20 mouse cellular contexts compared by ENCODE assay signal in genomic region chr11:115400126-115400525, GRCm38 (mm10). TPM values are rescaled to one million over a fixed set of nuclear protein-coding genes. Genes with fewer than 3 reads are reported as not detected.
DNase-seq lines count a peak whose midpoint lies in the region; ATAC-seq lines count a peak whose summit lies in the region.
"Had no signal": no experiment of that assay in that cellular context is flagged by ENCODE, and none has a peak within 500 bp of the region (broad histone marks: within the 10 kb centered on the region; RNA-seq: fewer than 3 reads in every experiment).

No protein-coding gene starts in this region.

- no peaks in the 10 kb centered on the region for H3K9me3 ChIP-seq in hindbrain, embryonic 16.5 days (ENCODE audit: control insufficient read depth, low read length)
- no peaks in the 10 kb centered on the region for H3K9me3 ChIP-seq in hindbrain, embryonic 12.5 days (replicated peaks)
- H3K9me3 ChIP-seq in midbrain, embryonic 14.5 days (ENCODE audit: control insufficient read depth, low read length), result no peaks in the 10 kb centered on the region
- H3K9me3 ChIP-seq: embryonic facial prominence, embryonic 15.5 days; forebrain, embryonic 10.5 days; heart, embryonic 12.5 days; limb, embryonic 13.5 days had no signal

- DNase-seq in adrenal gland, postnatal 14 days, result peak; percentile 51
- DNase-seq in adrenal gland, adult 8-10 months, result no peak
- peak; percentile 46 for DNase-seq in NIH3T3 (ENCODE audit: low read depth)
- no peak for DNase-seq in midbrain, embryonic 14.5 days
- no peak for DNase-seq in ovary, postnatal 10 days (ENCODE audit: low spot score)
- no peak for DNase-seq in heart, postnatal 14 days
- DNase-seq: B cell, adult 2 months; kidney, adult 11 months; spleen, adult 18-20 months had no signal

- peak overlapping the region; percentile 53 for H3K27ac ChIP-seq in hindbrain, embryonic 16.5 days (ENCODE audit: low read depth, low read length)
- no peak overlapping the region for H3K27ac ChIP-seq in hindbrain, embryonic 12.5 days
- H3K27ac ChIP-seq in midbrain, embryonic 14.5 days (replicated peaks; ENCODE audit: low read depth, low read length), result peak overlapping the region; percentile 84
- H3K27ac ChIP-seq: embryonic facial prominence, embryonic 15.5 days; kidney, postnatal 0 days; limb, embryonic 13.5 days; liver, embryonic 14.5 days had no signal

- no peak overlapping the region for H3K4me3 ChIP-seq in hindbrain, embryonic 16.5 days (ENCODE audit: low read length)
- H3K4me3 ChIP-seq in hindbrain, embryonic 12.5 days, result no peak overlapping the region
- no peak overlapping the region for H3K4me3 ChIP-seq in midbrain, embryonic 14.5 days (replicated peaks; ENCODE audit: low read depth, low read length)
- H3K4me3 ChIP-seq: embryonic facial prominence, embryonic 15.5 days; forebrain, embryonic 10.5 days; heart, embryonic 12.5 days; limb, embryonic 13.5 days; myocyte had no signal

- 72% methylated on average over 3 of the region's 3 CpGs for WGBS in hindbrain, embryonic 16.5 days
- 70% methylated on average over 3 of the region's 3 CpGs for WGBS in hindbrain, embryonic 12.5 days
- WGBS in midbrain, embryonic 14.5 days, result 76% methylated on average over 3 of the region's 3 CpGs

- no peak overlapping the region for H3K9ac ChIP-seq in hindbrain, embryonic 16.5 days (ENCODE audit: low read depth, low read length)
- H3K9ac ChIP-seq in hindbrain, embryonic 12.5 days, result no peak overlapping the region
- no peak overlapping the region for H3K9ac ChIP-seq in midbrain, embryonic 14.5 days (replicated peaks; ENCODE audit: low read length)
- H3K9ac ChIP-seq: embryonic facial prominence, embryonic 15.5 days; heart, embryonic 12.5 days; limb, embryonic 13.5 days; liver, embryonic 14.5 days had no signal

- intact Hi-C loops in heart, postnatal 14 days (cut with DNase I), result no loop called here

- H3K4me2 ChIP-seq in hindbrain, embryonic 16.5 days (ENCODE audit: low read length), result no peak overlapping the region
- H3K4me2 ChIP-seq in hindbrain, embryonic 12.5 days (replicated peaks), result no peak overlapping the region
- H3K4me2 ChIP-seq in midbrain, embryonic 14.5 days (ENCODE audit: low read length), result no peak overlapping the region; the same call in 1 of the 2 replicates
- H3K4me2 ChIP-seq: embryonic facial prominence, embryonic 15.5 days; heart, embryonic 12.5 days; limb, embryonic 13.5 days had no signal

- peaks cover 19% of the 10 kb centered on the region for H3K4me1 ChIP-seq in hindbrain, embryonic 16.5 days (ENCODE audit: control insufficient read depth, insufficient read depth, low read depth, low read length)
- peaks cover 20% of the 10 kb centered on the region for H3K4me1 ChIP-seq in hindbrain, embryonic 12.5 days
- peaks cover 26% of the 10 kb centered on the region for H3K4me1 ChIP-seq in midbrain, embryonic 14.5 days (ENCODE audit: control insufficient read depth, insufficient read depth, low read length)

- H3K27me3 ChIP-seq in hindbrain, embryonic 16.5 days (replicated peaks; ENCODE audit: control insufficient read depth, insufficient read depth, low read length), result no peaks in the 10 kb centered on the region
- no peaks in the 10 kb centered on the region for H3K27me3 ChIP-seq in hindbrain, embryonic 12.5 days
- H3K27me3 ChIP-seq in midbrain, embryonic 14.5 days (ENCODE audit: control insufficient read depth, insufficient read depth, low read length), result no peaks in the 10 kb centered on the region
- H3K27me3 ChIP-seq: embryonic facial prominence, embryonic 15.5 days; heart, embryonic 12.5 days; limb, embryonic 13.5 days; Patski had no signal

- H3K36me3 ChIP-seq in hindbrain, embryonic 16.5 days (ENCODE audit: control insufficient read depth, insufficient read depth, low read length), result peaks cover 6% of the 10 kb centered on the region
- peaks cover 17% of the 10 kb centered on the region for H3K36me3 ChIP-seq in hindbrain, embryonic 12.5 days
- H3K36me3 ChIP-seq in midbrain, embryonic 14.5 days (ENCODE audit: control insufficient read depth, insufficient read depth, low read length), result peaks cover 20% of the 10 kb centered on the region

- ATAC-seq in hindbrain, embryonic 16.5 days, result no peak
- ATAC-seq in hindbrain, embryonic 12.5 days (ENCODE audit: low FRiP score), result no peak
- no peak for ATAC-seq in midbrain, embryonic 14.5 days (ENCODE audit: low FRiP score, low TSS enrichment)
- ATAC-seq: activated CD4-positive, CD25-positive, alpha-beta regulatory T cell, adult 4 months; Patski had no signal

RNA-seq across cellular contexts. Expression of gene Mrpl58, which starts 3.4 kb away (rescaled TPM):
- total RNA-seq in adrenal gland, postnatal 14 days (2021), result 136 and 146 TPM in 2 replicates
- total RNA-seq in adrenal gland, adult 8-10 months (2022), result 100 to 1,000 TPM; 157 to 179 (median 160) TPM
- 185 and 186 TPM in 2 replicates for polyA plus RNA-seq in hindbrain, embryonic 16.5 days (2015; fragmentation: Nextera tagmentation; extraction: Ambion mirVana)
- polyA plus RNA-seq in hindbrain, embryonic 12.5 days (2016; fragmentation: Nextera tagmentation; extraction: Ambion mirVana), result 180 and 190 TPM in 2 replicates
- polyA plus RNA-seq in midbrain, embryonic 14.5 days (2014; fragmentation: Nextera tagmentation; extraction: Ambion mirVana), result 222 and 223 TPM in 2 replicates
- total RNA-seq in heart, postnatal 14 days (2021), result 100 to 1,000 TPM; 128 to 140 TPM

RNA-seq across cellular contexts. Expression of gene Cdr2l, which starts 18.4 kb away (rescaled TPM):
- 61.5 and 66.2 TPM in 2 replicates for total RNA-seq in adrenal gland, postnatal 14 days (2021)
- 100 to 1,000 TPM in 1 of 4 experiments, 10 to 100 TPM in 3; 60.6 to 118 (median 71.9) TPM for total RNA-seq in adrenal gland, adult 8-10 months (2022)
- 16.1 and 18.0 TPM in 2 replicates for polyA plus RNA-seq in hindbrain, embryonic 16.5 days (2015; fragmentation: Nextera tagmentation; extraction: Ambion mirVana)
- 27.6 and 28.8 TPM in 2 replicates for polyA plus RNA-seq in hindbrain, embryonic 12.5 days (2016; fragmentation: Nextera tagmentation; extraction: Ambion mirVana)
- 27.1 and 29.5 TPM in 2 replicates for polyA plus RNA-seq in midbrain, embryonic 14.5 days (2014; fragmentation: Nextera tagmentation; extraction: Ambion mirVana)
- 1 to 10 TPM; 8.7 to 9.9 TPM for total RNA-seq in heart, postnatal 14 days (2021)

RNA-seq across cellular contexts. Expression of gene Atp5h, which starts 19.6 kb away (rescaled TPM):
- total RNA-seq in adrenal gland, postnatal 14 days (2021), result 857 and 919 TPM in 2 replicates
- total RNA-seq in adrenal gland, adult 8-10 months (2022), result 100 to 1,000 TPM; 440 to 566 (median 519) TPM
- 832 and 923 TPM in 2 replicates for polyA plus RNA-seq in hindbrain, embryonic 16.5 days (2015; fragmentation: Nextera tagmentation; extraction: Ambion mirVana)
- 810 and 835 TPM in 2 replicates for polyA plus RNA-seq in hindbrain, embryonic 12.5 days (2016; fragmentation: Nextera tagmentation; extraction: Ambion mirVana)
- 838 and 924 TPM in 2 replicates for polyA plus RNA-seq in midbrain, embryonic 14.5 days (2014; fragmentation: Nextera tagmentation; extraction: Ambion mirVana)
- 1,000 to 10,000 TPM; 2,066 to 2,137 TPM for total RNA-seq in heart, postnatal 14 days (2021)

RNA-seq across cellular contexts. Expression of gene Kctd2, which starts 19.8 kb away (rescaled TPM):
- total RNA-seq in adrenal gland, postnatal 14 days (2021), result 39.1 and 45.2 TPM in 2 replicates
- 10 to 100 TPM; 53.5 to 97.0 (median 65.5) TPM for total RNA-seq in adrenal gland, adult 8-10 months (2022)
- polyA plus RNA-seq in hindbrain, embryonic 16.5 days (2015; fragmentation: Nextera tagmentation; extraction: Ambion mirVana), result 5.7 and 10.2 TPM in 2 replicates
- 30.0 and 33.0 TPM in 2 replicates for polyA plus RNA-seq in hindbrain, embryonic 12.5 days (2016; fragmentation: Nextera tagmentation; extraction: Ambion mirVana)
- 37.3 and 41.6 TPM in 2 replicates for polyA plus RNA-seq in midbrain, embryonic 14.5 days (2014; fragmentation: Nextera tagmentation; extraction: Ambion mirVana)
- total RNA-seq in heart, postnatal 14 days (2021), result 10 to 100 TPM; 22.2 to 25.2 TPM

RNA-seq across cellular contexts. Expression of gene Hid1, which starts 32.6 kb away (rescaled TPM):
- 20.3 and 27.4 TPM in 2 replicates for total RNA-seq in adrenal gland, postnatal 14 days (2021)
- 10 to 100 TPM; 17.7 to 46.8 (median 42.6) TPM for total RNA-seq in adrenal gland, adult 8-10 months (2022)
- 66.9 and 67.8 TPM in 2 replicates for polyA plus RNA-seq in hindbrain, embryonic 16.5 days (2015; fragmentation: Nextera tagmentation; extraction: Ambion mirVana)
- polyA plus RNA-seq in hindbrain, embryonic 12.5 days (2016; fragmentation: Nextera tagmentation; extraction: Ambion mirVana), result 26.5 and 28.0 TPM in 2 replicates
- 43.3 and 52.6 TPM in 2 replicates for polyA plus RNA-seq in midbrain, embryonic 14.5 days (2014; fragmentation: Nextera tagmentation; extraction: Ambion mirVana)
- 1 to 10 TPM; 5.2 to 6.6 TPM for total RNA-seq in heart, postnatal 14 days (2021)

Comparison
In these comparisons a context has a peak if more than half of its experiments do, and no peak if none do; other contexts are left out.
1. DNase-seq: peak in adrenal gland, postnatal 14 days (single experiment) and NIH3T3 (single experiment); none in adrenal gland, adult 8-10 months (single experiment), midbrain, embryonic 14.5 days (single experiment), ovary, postnatal 10 days (single experiment) and heart, postnatal 14 days (0 of 2).